Mouse (Mus musculus): ENCODE measurements around the gene Wdr26. TPM values are rescaled to one million over a fixed set of nuclear protein-coding genes. Genes with fewer than 3 reads are reported as not detected.

Wdr26 gene
- polyA plus RNA-seq, 1 experiment from 2014 or later = 33.7 TPM

DNA sequence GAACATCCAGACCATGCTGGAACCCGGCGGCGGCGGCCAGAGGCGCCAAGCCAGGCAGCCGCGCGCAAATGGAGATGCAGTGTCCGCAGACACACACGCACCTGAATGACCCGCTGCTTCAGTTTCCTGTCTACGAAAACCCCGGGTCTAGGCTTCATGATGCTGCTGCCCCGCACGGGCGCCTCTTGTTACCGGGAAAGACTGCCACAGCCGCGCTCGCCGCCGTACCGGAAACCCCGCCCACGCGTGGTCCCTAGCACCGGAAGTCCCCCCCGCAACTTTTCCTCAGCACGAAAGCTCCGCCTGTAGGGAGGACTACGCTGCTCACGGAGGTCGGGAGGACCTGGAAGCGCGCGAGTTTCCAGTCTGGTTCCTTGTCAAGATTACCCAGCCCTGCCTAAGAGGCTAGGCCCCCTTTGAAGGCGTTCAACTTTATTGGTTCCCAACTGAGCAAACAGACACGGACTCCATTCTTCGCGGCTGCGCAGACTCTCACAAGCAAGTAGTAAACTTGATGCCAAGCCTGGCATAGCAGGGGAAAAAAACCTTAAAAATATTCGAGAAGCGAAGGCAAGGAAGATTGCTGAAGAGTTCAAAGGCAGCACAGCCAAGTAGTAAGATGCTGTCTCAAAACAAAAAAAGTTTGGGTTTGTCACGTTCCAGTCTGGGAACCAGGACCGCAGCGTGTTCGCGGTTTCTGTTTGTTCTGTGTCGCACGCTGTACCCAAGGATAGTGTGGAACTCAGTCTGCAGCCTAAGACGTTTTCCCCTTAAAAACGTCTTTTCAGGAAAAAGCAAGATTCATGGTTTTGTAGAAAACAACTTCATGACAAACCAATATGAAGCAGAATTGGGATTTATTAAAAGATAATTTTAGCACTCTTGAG, 67.6 kb downstream of the Wdr26 start, which contains the start of the genes Nvl and Cnih4:
Gene Nvl (minus strand): TSS at position 255 of the 887 bp plus-strand sequence.
Gene Cnih4 (plus strand): TSS at position 744 of the 887 bp plus-strand sequence.
- Histone ChIP-seq H3K9me3 (replicated peaks; ENCODE audit: control insufficient read depth, low read length, poor library complexity, severe bottlenecking) (no peaks in the 10 kb centered on the region), H3K27me3 (ENCODE audit: control insufficient read depth, insufficient read depth, low read depth, low read length) (no peaks in the 10 kb centered on the region), H3K27ac (ENCODE audit: low read length) (peak within 1 kb of the TSS; percentile 82), H3K4me2 (ENCODE audit: low read length) (peak within 1 kb of the TSS; percentile 89), H3K36me3 (ENCODE audit: control insufficient read depth, insufficient read depth, low read length) (peaks cover 5% of the 10 kb centered on the region; the same call in 1 of the 2 replicates), H3K4me3 (ENCODE audit: low read depth, low read length) (peak within 1 kb of the TSS; percentile 89), H3K9ac (ENCODE audit: low read depth, low read length) (peak within 1 kb of the TSS; percentile 86), H3K4me1 (ENCODE audit: control insufficient read depth, insufficient read depth, low read length) (peaks cover 19% of the 10 kb centered on the region)
- peak; percentile 100 for ATAC-seq
- under 1% methylated on average over 51 of the region's 52 CpGs for WGBS

- Histone ChIP-seq H3K9ac (ENCODE audit: low read depth, low read length) (peak overlapping the region; percentile 86), H3K4me1 (ENCODE audit: control insufficient read depth, insufficient read depth, low read length) (peaks cover 19% of the 10 kb centered on the region), H3K27me3 (ENCODE audit: control insufficient read depth, insufficient read depth, low read depth, low read length) (no peaks in the 10 kb centered on the region), H3K4me2 (ENCODE audit: low read length) (peak overlapping the region; percentile 89), H3K27ac (ENCODE audit: low read length) (peak overlapping the region; percentile 82), H3K9me3 (replicated peaks; ENCODE audit: control insufficient read depth, low read length, poor library complexity, severe bottlenecking) (no peaks in the 10 kb centered on the region), H3K36me3 (ENCODE audit: control insufficient read depth, insufficient read depth, low read length) (peaks cover 8% of the 10 kb centered on the region), H3K4me3 (ENCODE audit: low read depth, low read length) (peak overlapping the region; percentile 89)
- ATAC-seq = peak; percentile 54
- under 1% methylated on average over 12 of the region's 12 CpGs for WGBS
Observed at GRCm38 (mm10) chr1:181143609-181143949, 68.2 kb downstream of the Wdr26 start.

DNA sequence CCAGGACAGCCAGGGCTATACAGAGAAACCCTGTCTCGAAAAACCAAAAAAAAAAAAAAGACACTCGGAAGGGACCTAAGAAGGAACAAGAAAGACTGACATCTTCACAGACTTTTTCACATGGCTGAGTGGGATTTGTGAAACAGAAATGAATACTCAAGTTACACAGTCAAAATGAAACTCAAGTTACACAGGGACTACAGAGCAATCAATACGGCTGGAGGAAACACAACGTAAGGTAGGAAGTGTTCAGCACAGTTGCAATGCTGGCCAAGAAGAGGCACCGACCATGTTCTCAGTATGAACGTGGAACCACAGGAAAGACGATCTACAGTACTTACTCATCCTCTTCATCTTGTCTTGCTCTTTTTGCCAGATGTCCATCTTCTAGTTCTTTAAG, 73.1 kb downstream of the Wdr26 start:
- H3K4me1 ChIP-seq (ENCODE audit: control insufficient read depth, insufficient read depth, low read length) = peaks cover 10% of the 10 kb centered on the region
- no peak overlapping the region for H3K4me2 ChIP-seq (ENCODE audit: low read length)
- no peak overlapping the region for H3K27ac ChIP-seq (ENCODE audit: low read length)
- no peak for ATAC-seq
- H3K27me3 ChIP-seq (ENCODE audit: control insufficient read depth, insufficient read depth, low read depth, low read length) = no peaks in the 10 kb centered on the region
- H3K9ac ChIP-seq (ENCODE audit: low read depth, low read length) = no peak overlapping the region
- peaks cover 24% of the 10 kb centered on the region for H3K36me3 ChIP-seq (ENCODE audit: control insufficient read depth, insufficient read depth, low read length)
- H3K4me3 ChIP-seq (ENCODE audit: low read depth, low read length) = no peak overlapping the region
- WGBS = 92% methylated on average over 7 of the region's 7 CpGs
- H3K9me3 ChIP-seq (replicated peaks; ENCODE audit: control insufficient read depth, low read length, poor library complexity, severe bottlenecking) = no peaks in the 10 kb centered on the region

DNA sequence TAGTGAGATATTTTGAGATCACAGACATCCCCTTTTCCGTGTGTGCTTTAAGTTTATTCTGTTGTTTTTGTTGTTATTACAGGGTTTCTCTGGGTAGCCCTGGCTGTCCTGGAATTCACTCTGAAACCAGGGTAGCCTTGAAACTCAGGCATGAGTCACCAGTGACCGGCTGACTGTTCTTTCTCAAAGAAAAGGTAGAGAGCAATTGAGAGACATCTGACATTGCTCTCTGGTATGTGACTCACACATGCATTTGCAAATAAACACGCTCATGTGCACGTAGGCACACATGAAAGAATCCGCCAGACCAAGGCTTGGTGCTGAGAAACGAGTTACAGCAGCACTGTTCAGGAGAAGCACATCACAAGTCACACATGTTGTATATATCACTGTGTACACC, 79.9 kb downstream of the Wdr26 start:
- Histone ChIP-seq H3K9me3 (replicated peaks; ENCODE audit: control insufficient read depth, low read length, poor library complexity, severe bottlenecking) (no peaks in the 10 kb centered on the region), H3K4me2 (ENCODE audit: low read length) (no peak overlapping the region), H3K36me3 (ENCODE audit: control insufficient read depth, insufficient read depth, low read length) (peaks cover 38% of the 10 kb centered on the region), H3K4me1 (ENCODE audit: control insufficient read depth, insufficient read depth, low read length) (no peaks in the 10 kb centered on the region), H3K27me3 (ENCODE audit: control insufficient read depth, insufficient read depth, low read depth, low read length) (no peaks in the 10 kb centered on the region), H3K27ac (ENCODE audit: low read length) (no peak overlapping the region), H3K9ac (ENCODE audit: low read depth, low read length) (no peak overlapping the region), H3K4me3 (ENCODE audit: low read depth, low read length) (no peak overlapping the region)
- WGBS = 92% methylated on average over 6 of the region's 6 CpGs
- ATAC-seq = no peak

- H3K4me1 ChIP-seq (ENCODE audit: control insufficient read depth, insufficient read depth, low read length) = no peaks in the 10 kb centered on the region
- no peak overlapping the region for H3K9ac ChIP-seq (ENCODE audit: low read depth, low read length)
- no peaks in the 10 kb centered on the region for H3K9me3 ChIP-seq (replicated peaks; ENCODE audit: control insufficient read depth, low read length, poor library complexity, severe bottlenecking)
- no peak for ATAC-seq
- H3K27me3 ChIP-seq (ENCODE audit: control insufficient read depth, insufficient read depth, low read depth, low read length) = no peaks in the 10 kb centered on the region
- H3K36me3 ChIP-seq (ENCODE audit: control insufficient read depth, insufficient read depth, low read length) = peaks cover 29% of the 10 kb centered on the region
- 97% methylated on average over 9 of the region's 9 CpGs for WGBS
- no peak overlapping the region for H3K4me2 ChIP-seq (ENCODE audit: low read length)
- no peak overlapping the region for H3K4me3 ChIP-seq (ENCODE audit: low read depth, low read length)
- H3K27ac ChIP-seq (ENCODE audit: low read length) = no peak overlapping the region
Observed at GRCm38 (mm10) chr1:181126766-181127165, 85.0 kb downstream of the Wdr26 start.

- Histone ChIP-seq H3K4me1 (ENCODE audit: control insufficient read depth, insufficient read depth, low read length) (no peaks in the 10 kb centered on the region), H3K27me3 (ENCODE audit: control insufficient read depth, insufficient read depth, low read depth, low read length) (no peaks in the 10 kb centered on the region), H3K4me3 (ENCODE audit: low read depth, low read length) (no peak overlapping the region), H3K36me3 (ENCODE audit: control insufficient read depth, insufficient read depth, low read length) (peaks cover 30% of the 10 kb centered on the region), H3K9me3 (replicated peaks; ENCODE audit: control insufficient read depth, low read length, poor library complexity, severe bottlenecking) (no peaks in the 10 kb centered on the region), H3K27ac (ENCODE audit: low read length) (no peak overlapping the region), H3K4me2 (ENCODE audit: low read length) (no peak overlapping the region), H3K9ac (ENCODE audit: low read depth, low read length) (no peak overlapping the region)
- 96% methylated on average over 3 of the region's 3 CpGs for WGBS
- no peak for ATAC-seq
Observed at GRCm38 (mm10) chr1:181125916-181126315, 85.9 kb downstream of the Wdr26 start.

GRCm38 (mm10) chr1:181124145-181124544, 87.7 kb downstream of the Wdr26 start:
- no peak overlapping the region for H3K4me3 ChIP-seq (ENCODE audit: low read depth, low read length)
- no peak overlapping the region for H3K9ac ChIP-seq (ENCODE audit: low read depth, low read length)
- H3K36me3 ChIP-seq (ENCODE audit: control insufficient read depth, insufficient read depth, low read length) = peaks cover 30% of the 10 kb centered on the region
- WGBS = 94% methylated on average over 2 of the region's 2 CpGs
- H3K27ac ChIP-seq (ENCODE audit: low read length) = no peak overlapping the region
- H3K4me2 ChIP-seq (ENCODE audit: low read length) = no peak overlapping the region
- no peaks in the 10 kb centered on the region for H3K9me3 ChIP-seq (replicated peaks; ENCODE audit: control insufficient read depth, low read length, poor library complexity, severe bottlenecking)
- H3K4me1 ChIP-seq (ENCODE audit: control insufficient read depth, insufficient read depth, low read length) = no peaks in the 10 kb centered on the region
- no peak for ATAC-seq
- H3K27me3 ChIP-seq (ENCODE audit: control insufficient read depth, insufficient read depth, low read depth, low read length) = no peaks in the 10 kb centered on the region

Other genes with a start within 250 kb of the Wdr26 start
- 5.7 and 8.2 TPM in 2 replicates for gene Ephx1, start 191.1 kb downstream of the Wdr26 start, polyA plus RNA-seq (2015; fragmentation: Nextera tagmentation; extraction: Ambion mirVana)
- 0.17 TPM in 1 of 2 replicates, not detected in the other for gene 9130409I23Rik, start 160.8 kb downstream of the Wdr26 start, polyA plus RNA-seq (2015; fragmentation: Nextera tagmentation; extraction: Ambion mirVana)
- 48.6 and 50.3 TPM in 2 replicates for gene Nvl, start 67.8 kb downstream of the Wdr26 start, polyA plus RNA-seq (2015; fragmentation: Nextera tagmentation; extraction: Ambion mirVana)
- gene Cnih4, start 67.3 kb downstream of the Wdr26 start, polyA plus RNA-seq (2015; fragmentation: Nextera tagmentation; extraction: Ambion mirVana) = 42.2 and 49.1 TPM in 2 replicates
- 11.3 and 11.4 TPM in 2 replicates for gene Cnih3, start 140.6 kb upstream of the Wdr26 start, polyA plus RNA-seq (2015; fragmentation: Nextera tagmentation; extraction: Ambion mirVana)

Measured in midbrain, embryonic 16.5 days (tissue).